Mouse (Mus musculus): Measurements from ENCODE around the gene Mrps24.

DNA sequence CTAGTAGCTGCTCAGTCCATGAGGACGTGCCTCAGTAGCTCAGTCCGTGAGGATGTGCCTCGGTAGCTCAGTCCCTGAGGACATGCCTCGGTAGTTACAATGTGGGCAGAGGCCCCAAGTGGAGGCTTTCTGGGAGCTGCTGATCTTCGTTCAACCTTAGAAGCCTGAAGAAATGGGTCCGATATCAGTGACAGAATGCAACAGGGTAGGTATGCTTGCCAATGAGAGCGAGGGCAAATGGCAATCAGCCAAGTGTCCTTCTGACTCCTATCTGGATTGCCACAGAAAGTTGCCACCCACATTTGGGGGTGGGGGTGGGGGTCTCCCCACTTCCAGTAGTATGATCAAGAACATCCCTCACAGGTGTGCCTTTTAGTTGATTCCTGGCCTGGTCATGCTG is 14.7 kb downstream of the Mrps24 start:
- no peak for TF ChIP-seq MAX (IDR thresholded peaks at IDR 0.05; ENCODE audit: low read length)
- TF ChIP-seq EP300 (IDR thresholded peaks at IDR 0.05; ENCODE audit: low read length) = no peak
- no peak for TF ChIP-seq MXI1 (IDR thresholded peaks at IDR 0.05; ENCODE audit: low read depth, low read length)
- TF ChIP-seq E2F4 (IDR thresholded peaks at IDR 0.05; ENCODE audit: insufficient replicate concordance, low read depth, low read length) = no peak
- TF ChIP-seq USF1 (IDR thresholded peaks at IDR 0.05; ENCODE audit: low read depth, low read length) = no peak
- TF ChIP-seq CTCF (conservative IDR thresholded peaks at IDR 0.05 in 1 of 2, IDR thresholded peaks at IDR 0.05 in 1 of 2; ENCODE audit: low read depth in 2 of 2, low read length in 2 of 2) = no peak
- no peak for TF ChIP-seq POLR2AphosphoS2 (IDR thresholded peaks at IDR 0.05; ENCODE audit: low read depth, low read length)
- TF ChIP-seq MAZ (IDR thresholded peaks at IDR 0.05; ENCODE audit: low read depth, low read length) = no peak
- TF ChIP-seq POLR2A (IDR thresholded peaks at IDR 0.05; ENCODE audit: low read depth, low read length) = no peak
- no peak for TF ChIP-seq MEF2A (IDR thresholded peaks at IDR 0.05; ENCODE audit: borderline replicate concordance, low read depth, low read length)
- TF ChIP-seq RCOR1 (conservative IDR thresholded peaks at IDR 0.05; ENCODE audit: low read depth, low read length) = no peak
- TF ChIP-seq ZC3H11A (IDR thresholded peaks at IDR 0.05; ENCODE audit: low read depth, low read length) = no peak
- no peak for TF ChIP-seq USF2 (conservative IDR thresholded peaks at IDR 0.05; ENCODE audit: low read depth, low read length)

Data from CH12.LX (cell line).